Mouse (Mus musculus) heart, postnatal 0 days (tissue): ENCODE results near the gene Dicer1.

Source experiments
- CTCF ChIP-seq: IDR thresholded peaks from 2 replicates; pipeline ENCODE4 v1.5.1; 2016; ENCODE audit warnings: antibody characterized with exemption, control low read depth, low read depth
- EP300 ChIP-seq: IDR thresholded peaks from 2 replicates; pipeline ENCODE4 v1.6.1; 2016; ENCODE audit warnings: antibody characterized with exemption, low read depth

DNA sequence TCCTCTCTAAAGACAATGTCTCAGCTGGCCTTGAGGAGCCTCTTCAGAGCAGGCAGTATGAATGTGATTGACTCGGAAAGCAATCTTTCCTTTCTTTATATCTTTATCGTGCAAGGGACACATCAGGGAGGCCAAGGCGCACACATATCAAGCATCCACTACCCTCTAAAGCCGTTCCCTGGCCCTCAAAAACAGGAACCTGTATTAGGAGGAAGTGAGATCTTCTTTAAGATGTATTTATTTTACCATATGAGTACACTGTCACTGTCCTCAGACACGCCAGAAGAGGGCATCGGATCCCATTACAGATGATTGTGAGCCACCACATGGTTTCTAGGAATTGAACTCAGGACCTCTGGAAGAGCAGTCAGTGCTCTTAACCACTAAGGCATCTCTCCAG, 9.5 kb downstream of the Dicer1 start:
- TF ChIP-seq CTCF (0 out of 2 replicates have a peak, but pooled peaks have one; percentile 7), EP300 (no peak)
